Mouse (Mus musculus): ENCODE measurements around the gene C5ar1. TPM values are rescaled to one million over a fixed set of nuclear protein-coding genes. Genes with fewer than 3 reads are reported as not detected.
A peak's percentile ranks its signal among the peaks of the same experiment; 100 is the strongest.

Gene C5ar1
- polyA plus RNA-seq, 1 experiment from 2014 or later: 1.5 TPM

GRCm38 (mm10) chr7:16245958-16246357, 13.4 kb downstream of the C5ar1 start:
- Histone ChIP-seq H3K36me3 (no peaks in the 10 kb centered on the region), H3K4me2 (replicated peaks) (no peak overlapping the region), H3K9ac (replicated peaks) (no peak overlapping the region), H3K4me3 (no peak overlapping the region), H3K4me1 (no peaks in the 10 kb centered on the region), H3K27ac (replicated peaks) (no peak overlapping the region), H3K27me3 (no peaks in the 10 kb centered on the region), H3K9me3 (no peaks in the 10 kb centered on the region)
- ATAC-seq (ENCODE audit: low FRiP score, low read depth): no peak
- 70% methylated on average over 1 of the region's 4 CpGs for WGBS

GRCm38 (mm10) chr7:16244067-16244466, 15.3 kb downstream of the C5ar1 start, which contains the start of gene C5ar2:
Gene C5ar2 (minus strand): TSS chr7:16244154.
- Histone ChIP-seq H3K27me3 (no peaks in the 10 kb centered on the region), H3K4me2 (replicated peaks) (no peak within 1 kb of the TSS), H3K9me3 (no peaks in the 10 kb centered on the region), H3K4me3 (no peak within 1 kb of the TSS), H3K36me3 (no peaks in the 10 kb centered on the region), H3K4me1 (no peaks in the 10 kb centered on the region), H3K27ac (replicated peaks) (no peak within 1 kb of the TSS), H3K9ac (replicated peaks) (no peak within 1 kb of the TSS)
- no peak for ATAC-seq (ENCODE audit: low FRiP score, low read depth)
- WGBS: 82% methylated on average over 5 of the region's 5 CpGs

GRCm38 (mm10) chr7:16242198-16242597, 17.1 kb downstream of the C5ar1 start:
- Histone ChIP-seq H3K36me3 (no peaks in the 10 kb centered on the region), H3K4me1 (no peaks in the 10 kb centered on the region), H3K4me3 (no peak overlapping the region), H3K27me3 (no peaks in the 10 kb centered on the region), H3K27ac (replicated peaks) (no peak overlapping the region), H3K9ac (replicated peaks) (no peak overlapping the region), H3K4me2 (replicated peaks) (no peak overlapping the region), H3K9me3 (no peaks in the 10 kb centered on the region)
- no peak for ATAC-seq (ENCODE audit: low FRiP score, low read depth)
- WGBS: 86% methylated on average over 6 of the region's 6 CpGs

- Histone ChIP-seq H3K36me3 (no peaks in the 10 kb centered on the region), H3K27ac (replicated peaks) (no peak overlapping the region), H3K4me2 (replicated peaks) (no peak overlapping the region), H3K9ac (replicated peaks) (no peak overlapping the region), H3K4me3 (no peak overlapping the region), H3K27me3 (no peaks in the 10 kb centered on the region), H3K9me3 (no peaks in the 10 kb centered on the region), H3K4me1 (no peaks in the 10 kb centered on the region)
- WGBS: 67% methylated on average over 11 of the region's 11 CpGs
- no peak for ATAC-seq (ENCODE audit: low FRiP score, low read depth)
Observed at GRCm38 (mm10) chr7:16241787-16242186, 17.6 kb downstream of the C5ar1 start.

- Histone ChIP-seq H3K4me3 (no peak overlapping the region), H3K4me2 (replicated peaks) (no peak overlapping the region), H3K4me1 (no peaks in the 10 kb centered on the region), H3K9ac (replicated peaks) (no peak overlapping the region), H3K9me3 (no peaks in the 10 kb centered on the region), H3K36me3 (no peaks in the 10 kb centered on the region), H3K27ac (replicated peaks) (no peak overlapping the region), H3K27me3 (no peaks in the 10 kb centered on the region)
- WGBS: 94% methylated on average over 1 of the region's 1 CpGs
- no peak for ATAC-seq (ENCODE audit: low FRiP score, low read depth)
Observed at GRCm38 (mm10) chr7:16240978-16241303, 18.4 kb downstream of the C5ar1 start.

GRCm38 (mm10) chr7:16240281-16240977, 18.9 kb downstream of the C5ar1 start:
- no peak overlapping the region for H3K27ac ChIP-seq (replicated peaks)
- H3K27me3 ChIP-seq: no peaks in the 10 kb centered on the region
- H3K9ac ChIP-seq (replicated peaks): no peak overlapping the region
- no peaks in the 10 kb centered on the region for H3K4me1 ChIP-seq
- H3K4me2 ChIP-seq (replicated peaks): no peak overlapping the region
- H3K9me3 ChIP-seq: no peaks in the 10 kb centered on the region
- 83% methylated on average over 7 of the region's 7 CpGs for WGBS
- no peak overlapping the region for H3K4me3 ChIP-seq
- ATAC-seq (ENCODE audit: low FRiP score, low read depth): no peak
- no peaks in the 10 kb centered on the region for H3K36me3 ChIP-seq

GRCm38 (mm10) chr7:16239554-16239997, 19.8 kb downstream of the C5ar1 start:
- no peak overlapping the region for H3K27ac ChIP-seq (replicated peaks)
- no peaks in the 10 kb centered on the region for H3K36me3 ChIP-seq
- H3K4me2 ChIP-seq (replicated peaks): no peak overlapping the region
- WGBS: 67% methylated on average over 9 of the region's 9 CpGs
- H3K4me3 ChIP-seq: no peak overlapping the region
- H3K4me1 ChIP-seq: no peaks in the 10 kb centered on the region
- no peaks in the 10 kb centered on the region for H3K27me3 ChIP-seq
- no peak for ATAC-seq (ENCODE audit: low FRiP score, low read depth)
- H3K9ac ChIP-seq (replicated peaks): no peak overlapping the region
- H3K9me3 ChIP-seq: no peaks in the 10 kb centered on the region

DNA sequence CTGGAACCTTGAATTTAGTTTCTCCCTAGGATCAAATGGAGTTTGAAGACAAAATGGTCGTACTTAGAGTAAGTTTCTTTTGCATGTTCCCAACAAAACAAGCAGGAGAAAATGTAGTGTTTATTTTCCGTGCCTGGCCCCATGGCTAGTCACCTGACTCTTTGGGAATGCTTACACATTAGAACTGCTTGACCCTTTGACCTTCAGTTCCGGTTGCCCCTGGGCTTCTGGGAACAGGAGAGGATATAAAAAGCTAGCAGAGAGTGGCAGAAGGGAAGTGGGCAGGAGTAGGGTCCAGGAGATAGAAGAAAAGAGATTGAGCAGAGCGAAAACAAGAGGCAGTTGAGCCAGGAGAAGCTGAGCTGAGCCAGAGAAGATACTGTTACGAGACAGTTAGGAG, 29.5 kb downstream of the C5ar1 start:
- Histone ChIP-seq H3K4me1 (no peaks in the 10 kb centered on the region), H3K27me3 (no peaks in the 10 kb centered on the region), H3K9me3 (peaks cover 6% of the 10 kb centered on the region), H3K27ac (replicated peaks) (no peak overlapping the region), H3K9ac (replicated peaks) (no peak overlapping the region), H3K36me3 (no peaks in the 10 kb centered on the region), H3K4me2 (replicated peaks) (no peak overlapping the region), H3K4me3 (no peak overlapping the region)
- no peak for ATAC-seq (ENCODE audit: low FRiP score, low read depth)
- 58% methylated on average over 5 of the region's 5 CpGs for WGBS

- peaks cover 11% of the 10 kb centered on the region for H3K4me1 ChIP-seq
- peaks cover 19% of the 10 kb centered on the region for H3K36me3 ChIP-seq
- H3K27ac ChIP-seq (replicated peaks): peak within 1 kb of the TSS; percentile 73
- 1% methylated on average over 34 of the region's 34 CpGs for WGBS
- H3K4me2 ChIP-seq (replicated peaks): peak within 1 kb of the TSS; percentile 73
- H3K9me3 ChIP-seq: no peaks in the 10 kb centered on the region
- H3K4me3 ChIP-seq: peak within 1 kb of the TSS; percentile 72
- H3K9ac ChIP-seq (replicated peaks): peak within 1 kb of the TSS; percentile 80
- H3K27me3 ChIP-seq: no peaks in the 10 kb centered on the region
- peak; percentile 95 for ATAC-seq (ENCODE audit: low FRiP score, low read depth)
Observed at GRCm38 (mm10) chr7:16221582-16222272, 37.6 kb downstream of the C5ar1 start, which contains the start of gene Dhx34. Gene Dhx34 (minus strand): TSS chr7:16222037.

DNA sequence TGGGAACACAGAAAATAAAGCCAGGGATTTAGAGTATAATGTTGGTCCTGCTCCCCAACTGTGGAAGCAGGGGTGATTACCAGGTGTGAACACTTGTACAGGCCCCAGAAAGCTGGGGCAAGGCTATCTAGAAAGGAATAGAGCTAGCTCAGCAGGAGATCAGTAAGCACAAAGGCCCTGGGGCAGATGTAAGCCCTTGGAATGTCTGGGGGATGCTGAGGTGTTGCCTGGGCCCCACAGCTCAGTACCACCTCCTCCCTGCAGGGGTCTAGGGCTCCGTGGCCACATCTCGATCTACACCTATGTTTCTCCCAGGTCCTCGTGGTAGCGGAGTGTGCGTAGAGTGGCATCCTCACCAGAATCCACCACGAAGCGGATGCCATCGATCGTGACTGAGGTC, 45.4 kb downstream of the C5ar1 start:
- no peak overlapping the region for H3K4me2 ChIP-seq (replicated peaks)
- H3K4me1 ChIP-seq: no peaks in the 10 kb centered on the region
- WGBS: 92% methylated on average over 9 of the region's 9 CpGs
- no peaks in the 10 kb centered on the region for H3K9me3 ChIP-seq
- ATAC-seq (ENCODE audit: low FRiP score, low read depth): no peak
- H3K4me3 ChIP-seq: no peak overlapping the region
- no peak overlapping the region for H3K27ac ChIP-seq (replicated peaks)
- no peaks in the 10 kb centered on the region for H3K27me3 ChIP-seq
- H3K36me3 ChIP-seq: peaks cover 93% of the 10 kb centered on the region
- H3K9ac ChIP-seq (replicated peaks): no peak overlapping the region

GRCm38 (mm10) chr7:16213196-16213595, 46.1 kb downstream of the C5ar1 start:
- H3K9me3 ChIP-seq: no peaks in the 10 kb centered on the region
- no peak overlapping the region for H3K4me3 ChIP-seq
- peaks cover 93% of the 10 kb centered on the region for H3K36me3 ChIP-seq
- H3K4me2 ChIP-seq (replicated peaks): no peak overlapping the region
- ATAC-seq (ENCODE audit: low FRiP score, low read depth): no peak
- H3K27me3 ChIP-seq: no peaks in the 10 kb centered on the region
- H3K9ac ChIP-seq (replicated peaks): no peak overlapping the region
- WGBS: 90% methylated on average over 6 of the region's 6 CpGs
- H3K27ac ChIP-seq (replicated peaks): no peak overlapping the region
- H3K4me1 ChIP-seq: no peaks in the 10 kb centered on the region

DNA sequence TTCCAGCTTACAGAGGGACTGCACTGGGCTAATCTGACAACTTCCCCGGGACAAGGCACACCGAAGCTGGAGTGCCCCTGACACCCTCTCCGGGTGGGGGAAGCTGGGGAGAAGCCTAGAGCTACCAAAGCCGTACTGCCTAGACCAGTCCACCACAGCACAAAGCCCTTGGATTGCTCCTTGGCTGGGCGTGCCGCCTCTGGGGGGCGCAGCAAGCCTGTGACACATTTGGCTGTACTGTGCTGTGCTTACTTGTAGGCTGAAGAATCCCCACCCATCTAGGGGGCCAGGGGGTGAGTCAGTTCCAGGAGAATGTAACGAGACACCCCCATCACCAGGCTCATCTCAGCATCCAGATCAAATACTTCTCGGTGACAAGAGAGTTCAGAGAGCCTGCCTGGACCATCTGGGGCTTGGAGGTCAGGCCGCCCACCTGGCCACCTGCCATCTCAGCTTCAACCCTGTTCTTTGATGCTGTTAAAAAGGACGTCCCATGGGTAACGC, 48.4 kb downstream of the C5ar1 start:
- no peak overlapping the region for H3K4me3 ChIP-seq
- no peak overlapping the region for H3K27ac ChIP-seq (replicated peaks)
- ATAC-seq (ENCODE audit: low FRiP score, low read depth): no peak
- H3K9ac ChIP-seq (replicated peaks): no peak overlapping the region
- peaks cover 88% of the 10 kb centered on the region for H3K36me3 ChIP-seq
- 81% methylated on average over 12 of the region's 12 CpGs for WGBS
- no peak overlapping the region for H3K4me2 ChIP-seq (replicated peaks)
- no peaks in the 10 kb centered on the region for H3K27me3 ChIP-seq
- no peaks in the 10 kb centered on the region for H3K9me3 ChIP-seq
- H3K4me1 ChIP-seq: no peaks in the 10 kb centered on the region
